Mouse (Mus musculus) cerebellum, postnatal 36 days (tissue): ENCODE results near the gene Tmem217.
"Not testable (repeated sequence)": the region's sequence is repeated elsewhere in the genome, so short reads cannot be mapped to it uniquely, and the experiment has no call there.

Experiments
- DNase-seq, 2 experiments: peaks; one replicate each; pipeline ENCODE4 v3.0.0; 2021 to 2022; ENCODE audit warnings: mixed read lengths in 2 of 2

Tmem217 gene

GRCm38 (mm10) chr17:29548994-29549393 lies 3.2 kb downstream of the Tmem217 start:
- no peak for DNase-seq

GRCm38 (mm10) chr17:29548494-29548893 lies 3.7 kb downstream of the Tmem217 start:
- no peak for DNase-seq

GRCm38 (mm10) chr17:29545241-29545640 lies 6.9 kb downstream of the Tmem217 start:
- no peak for DNase-seq

GRCm38 (mm10) chr17:29544064-29544463 lies 8.1 kb downstream of the Tmem217 start:
- DNase-seq: no peak

- peak; percentile 59 to 60 for DNase-seq
These were observed 9.1 kb downstream of the Tmem217 start for GRCm38 (mm10) chr17:29542831-29543690.

- peak; percentile 56 to 59 for DNase-seq
These were observed 10.8 kb downstream of the Tmem217 start for GRCm38 (mm10) chr17:29541419-29541818.

- DNase-seq: no peak
These were observed 11.8 kb downstream of the Tmem217 start for GRCm38 (mm10) chr17:29540426-29540825.

GRCm38 (mm10) chr17:29533866-29534265 lies 18.3 kb downstream of the Tmem217 start:
- DNase-seq: no peak

- no peak for DNase-seq
These were observed 20.3 kb downstream of the Tmem217 start for GRCm38 (mm10) chr17:29531757-29532384.

- DNase-seq: no peak
These were observed 20.9 kb downstream of the Tmem217 start for GRCm38 (mm10) chr17:29531278-29531677.

GRCm38 (mm10) chr17:29530508-29530907 lies 21.7 kb downstream of the Tmem217 start:
- no peak for DNase-seq

GRCm38 (mm10) chr17:29528568-29529187 lies 23.5 kb downstream of the Tmem217 start:
- no peak for DNase-seq

GRCm38 (mm10) chr17:29525613-29526012 lies 26.6 kb downstream of the Tmem217 start:
- no peak for DNase-seq

- DNase-seq: no peak
These were observed 32.5 kb downstream of the Tmem217 start for GRCm38 (mm10) chr17:29519731-29520130.

GRCm38 (mm10) chr17:29518665-29519064 lies 33.5 kb downstream of the Tmem217 start:
- not testable (repeated sequence) for DNase-seq

GRCm38 (mm10) chr17:29514435-29514834 lies 37.8 kb downstream of the Tmem217 start:
- peak; percentile 79 to 90 for DNase-seq

GRCm38 (mm10) chr17:29513044-29513730 lies 39.0 kb downstream of the Tmem217 start:
- peak; percentile 20 to 23 for DNase-seq

GRCm38 (mm10) chr17:29510691-29511090 lies 41.5 kb downstream of the Tmem217 start:
- no peak for DNase-seq

- no peak for DNase-seq
These were observed 43.1 kb downstream of the Tmem217 start for GRCm38 (mm10) chr17:29508927-29509608.

GRCm38 (mm10) chr17:29503700-29504099 lies 48.5 kb downstream of the Tmem217 start:
- no peak for DNase-seq

GRCm38 (mm10) chr17:29502669-29503665 lies 49.2 kb downstream of the Tmem217 start:
- no peak for DNase-seq
